In the genomic region with DNA sequence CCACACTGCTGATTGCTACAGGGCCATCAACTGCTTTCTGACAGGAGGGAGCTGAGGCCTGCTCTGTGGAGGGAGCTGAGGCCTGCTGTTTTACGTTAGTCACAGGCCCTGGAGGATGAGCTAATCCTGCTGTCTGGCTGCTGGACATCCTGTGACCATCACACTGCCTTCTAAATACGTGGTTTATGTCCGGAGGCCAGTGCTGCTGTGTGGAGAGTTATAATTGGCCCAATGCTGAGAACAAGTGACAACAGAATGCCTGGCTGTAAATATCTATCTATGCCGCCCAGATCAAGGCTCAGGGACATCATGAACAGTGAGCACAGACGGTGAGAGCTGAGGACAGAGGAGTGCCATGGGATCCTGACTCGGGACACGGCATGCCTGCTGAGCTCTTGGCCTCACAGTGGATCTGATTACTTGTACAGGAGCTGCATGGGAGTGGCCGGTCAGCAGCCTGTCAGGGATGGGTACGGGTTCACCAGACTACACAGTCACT, we compare ENCODE assay signal across 9 mouse cellular contexts. TPM values are rescaled to one million over a fixed set of nuclear protein-coding genes. Genes with fewer than 3 reads are reported as not detected.
DNase-seq lines count a peak whose midpoint lies in the region; ATAC-seq and TF ChIP-seq lines count a peak whose summit lies in the region.
"Had no signal": no experiment of that assay in that cellular context is flagged by ENCODE, and none has a peak within 500 bp of the region (broad histone marks: within the 10 kb centered on the region; RNA-seq: fewer than 3 reads in every experiment).

No protein-coding gene starts in this region.

- no peaks in the 10 kb centered on the region for H3K9me3 ChIP-seq in midbrain, embryonic 14.5 days (ENCODE audit: control insufficient read depth, low read length)
- no peaks in the 10 kb centered on the region for H3K9me3 ChIP-seq in midbrain, postnatal 0 days (ENCODE audit: low read length)
- H3K9me3 ChIP-seq in heart, embryonic 10.5 days = no peaks in the 10 kb centered on the region
- no peaks in the 10 kb centered on the region for H3K9me3 ChIP-seq in stomach, postnatal 0 days (ENCODE audit: control insufficient read depth, low read length)
- no peaks in the 10 kb centered on the region for H3K9me3 ChIP-seq in forebrain, postnatal 0 days (ENCODE audit: low read length)

- TF ChIP-seq CTCF in midbrain, postnatal 0 days (IDR thresholded peaks at IDR 0.05) = no peak
- no peak for TF ChIP-seq CTCF in stomach, postnatal 0 days (IDR thresholded peaks at IDR 0.05; ENCODE audit: low read depth)
- no peak for TF ChIP-seq CTCF in forebrain, postnatal 0 days (IDR thresholded peaks at IDR 0.05; ENCODE audit: low read depth)

- 77% methylated on average over 9 of the region's 9 CpGs for WGBS in midbrain, embryonic 14.5 days
- 69% methylated on average over 9 of the region's 9 CpGs for WGBS in midbrain, postnatal 0 days
- WGBS in heart, embryonic 10.5 days = 55% methylated on average over 9 of the region's 9 CpGs
- WGBS in stomach, postnatal 0 days = 63% methylated on average over 9 of the region's 9 CpGs
- WGBS in forebrain, postnatal 0 days = 88% methylated on average over 9 of the region's 9 CpGs

- peaks cover 6% of the 10 kb centered on the region; the same call in 1 of the 2 replicates for H3K36me3 ChIP-seq in midbrain, embryonic 14.5 days (ENCODE audit: control insufficient read depth, insufficient read depth, low read length)
- H3K36me3 ChIP-seq in midbrain, postnatal 0 days (ENCODE audit: insufficient read depth, low read length) = peaks cover 4% of the 10 kb centered on the region; the same call in 1 of the 2 replicates
- H3K36me3 ChIP-seq in heart, embryonic 10.5 days = peaks cover 15% of the 10 kb centered on the region
- H3K36me3 ChIP-seq in stomach, postnatal 0 days (ENCODE audit: control insufficient read depth, insufficient read depth, low read length) = no peaks in the 10 kb centered on the region
- H3K36me3 ChIP-seq in forebrain, postnatal 0 days (ENCODE audit: insufficient read depth) = peaks cover 8% of the 10 kb centered on the region; the same call in 1 of the 2 replicates

- no peak overlapping the region for H3K4me2 ChIP-seq in midbrain, embryonic 14.5 days (ENCODE audit: low read length)
- no peak overlapping the region for H3K4me2 ChIP-seq in midbrain, postnatal 0 days (ENCODE audit: low read depth, low read length, poor library complexity, severe bottlenecking)
- no peak overlapping the region for H3K4me2 ChIP-seq in stomach, postnatal 0 days (replicated peaks; ENCODE audit: low read depth)
- no peak overlapping the region for H3K4me2 ChIP-seq in forebrain, postnatal 0 days (ENCODE audit: low read depth)

- no peak for ATAC-seq in midbrain, embryonic 14.5 days (ENCODE audit: low FRiP score, low TSS enrichment)
- ATAC-seq in midbrain, postnatal 0 days (ENCODE audit: low FRiP score) = no peak
- peak; percentile 57 for ATAC-seq in stomach, postnatal 0 days (ENCODE audit: low FRiP score, low TSS enrichment)
- ATAC-seq in forebrain, postnatal 0 days = no peak
- ATAC-seq in inflammation-experienced regulatory T-cells, adult 6 months = no peak

- no peaks in the 10 kb centered on the region for H3K27me3 ChIP-seq in midbrain, embryonic 14.5 days (ENCODE audit: control insufficient read depth, insufficient read depth, low read length)
- no peaks in the 10 kb centered on the region for H3K27me3 ChIP-seq in midbrain, postnatal 0 days (ENCODE audit: insufficient read depth, low read length)
- no peaks in the 10 kb centered on the region for H3K27me3 ChIP-seq in heart, embryonic 10.5 days (ENCODE audit: insufficient read depth, poor library complexity, severe bottlenecking)
- no peaks in the 10 kb centered on the region for H3K27me3 ChIP-seq in stomach, postnatal 0 days (ENCODE audit: control insufficient read depth, insufficient read depth, low read length)
- no peaks in the 10 kb centered on the region for H3K27me3 ChIP-seq in forebrain, postnatal 0 days (ENCODE audit: insufficient read depth, low read length)
- H3K27me3 ChIP-seq: CH12.LX had no signal

- H3K9ac ChIP-seq in midbrain, embryonic 14.5 days (replicated peaks; ENCODE audit: low read length) = no peak overlapping the region
- H3K9ac ChIP-seq in midbrain, postnatal 0 days (replicated peaks; ENCODE audit: low read length, poor library complexity, severe bottlenecking) = no peak overlapping the region
- no peak overlapping the region for H3K9ac ChIP-seq in stomach, postnatal 0 days (ENCODE audit: low read length)
- no peak overlapping the region for H3K9ac ChIP-seq in forebrain, postnatal 0 days

- H3K4me3 ChIP-seq in midbrain, embryonic 14.5 days (replicated peaks; ENCODE audit: low read depth, low read length) = no peak overlapping the region
- H3K4me3 ChIP-seq in midbrain, postnatal 0 days (ENCODE audit: low read depth, low read length) = no peak overlapping the region
- no peak overlapping the region for H3K4me3 ChIP-seq in heart, embryonic 10.5 days
- no peak overlapping the region for H3K4me3 ChIP-seq in stomach, postnatal 0 days (ENCODE audit: low read depth, low read length)
- no peak overlapping the region for H3K4me3 ChIP-seq in forebrain, postnatal 0 days (ENCODE audit: low read depth, low read length)

- no peak overlapping the region for H3K27ac ChIP-seq in midbrain, embryonic 14.5 days (replicated peaks; ENCODE audit: low read depth, low read length)
- no peak overlapping the region for H3K27ac ChIP-seq in midbrain, postnatal 0 days (ENCODE audit: low read depth, low read length)
- peak overlapping the region; percentile 37 for H3K27ac ChIP-seq in heart, embryonic 10.5 days
- H3K27ac ChIP-seq in stomach, postnatal 0 days (replicated peaks) = 0 out of 2 replicates have a peak overlapping the region, but pooled peaks have one; percentile 4
- H3K27ac ChIP-seq in forebrain, postnatal 0 days (ENCODE audit: low read depth, low read length) = no peak overlapping the region

- no peak for TF ChIP-seq EP300 in stomach, postnatal 0 days (optimal IDR thresholded peaks at IDR 0.05)

- H3K4me1 ChIP-seq in midbrain, embryonic 14.5 days (ENCODE audit: control insufficient read depth, insufficient read depth, low read length) = no peaks in the 10 kb centered on the region
- no peaks in the 10 kb centered on the region for H3K4me1 ChIP-seq in midbrain, postnatal 0 days (ENCODE audit: insufficient read depth, low read length)
- H3K4me1 ChIP-seq in heart, embryonic 10.5 days = peaks cover 10% of the 10 kb centered on the region
- no peaks in the 10 kb centered on the region for H3K4me1 ChIP-seq in stomach, postnatal 0 days (replicated peaks; ENCODE audit: control insufficient read depth, insufficient read depth)
- no peaks in the 10 kb centered on the region for H3K4me1 ChIP-seq in forebrain, postnatal 0 days (ENCODE audit: insufficient read depth)

- DNase-seq in embryo, embryonic 10.5 days (ENCODE audit: low spot score) = peak; percentile 15
- DNase-seq in embryo, embryonic 10 days (ENCODE audit: low spot score) = no peak
- peak; percentile 6 for DNase-seq in midbrain, embryonic 14.5 days
- DNase-seq in midbrain, postnatal 0 days (ENCODE audit: low spot score) = no peak
- DNase-seq in heart, embryonic 10.5 days (ENCODE audit: low spot score) = no peak
- DNase-seq in stomach, postnatal 0 days (ENCODE audit: low spot score) = no peak
- no peak for DNase-seq in forebrain, postnatal 0 days

RNA-seq across cellular contexts. Expression of a gene that starts 34.4 kb away (rescaled TPM):
- 29.7 and 33.7 TPM in 2 replicates for polyA plus RNA-seq in midbrain, embryonic 14.5 days (2014; fragmentation: Nextera tagmentation; extraction: Ambion mirVana)
- total RNA-seq in midbrain, postnatal 0 days (2014; rRNA removed) = 30.6 and 30.9 TPM in 2 replicates
- 29.7 and 37.2 TPM in 2 replicates for polyA plus RNA-seq in midbrain, postnatal 0 days (2015; fragmentation: Nextera tagmentation; extraction: Ambion mirVana)
- 104 and 109 TPM in 2 replicates for polyA plus RNA-seq in heart, embryonic 10.5 days (2016; fragmentation: Nextera tagmentation; extraction: Ambion mirVana)
- polyA plus RNA-seq in stomach, postnatal 0 days (2015; fragmentation: Nextera tagmentation; extraction: Ambion mirVana) = 72.0 and 72.4 TPM in 2 replicates
- 21.2 and 24.9 TPM in 2 replicates for total RNA-seq in forebrain, postnatal 0 days (2014; rRNA removed)
- polyA plus RNA-seq in forebrain, postnatal 0 days (2015; fragmentation: Nextera tagmentation; extraction: Ambion mirVana) = 27.3 and 29.5 TPM in 2 replicates
- 1 to 10 TPM; 3.5 to 6.8 (median 4.5) TPM for polyA plus RNA-seq in inflammation-experienced regulatory T-cells, adult 6 months (2017; shearing (Covaris generic))

RNA-seq across cellular contexts. Expression of a gene that starts 34.7 kb away (rescaled TPM):
- 2.3 and 3.2 TPM in 2 replicates for polyA plus RNA-seq in midbrain, embryonic 14.5 days (2014; fragmentation: Nextera tagmentation; extraction: Ambion mirVana)
- 4.1 and 5.4 TPM in 2 replicates for total RNA-seq in midbrain, postnatal 0 days (2014; rRNA removed)
- 1.7 and 2.5 TPM in 2 replicates for polyA plus RNA-seq in midbrain, postnatal 0 days (2015; fragmentation: Nextera tagmentation; extraction: Ambion mirVana)
- 10.5 and 13.8 TPM in 2 replicates for polyA plus RNA-seq in heart, embryonic 10.5 days (2016; fragmentation: Nextera tagmentation; extraction: Ambion mirVana)
- 1.8 and 3.2 TPM in 2 replicates for polyA plus RNA-seq in stomach, postnatal 0 days (2015; fragmentation: Nextera tagmentation; extraction: Ambion mirVana)
- 2.5 and 7.2 TPM in 2 replicates for total RNA-seq in forebrain, postnatal 0 days (2014; rRNA removed)
- polyA plus RNA-seq in forebrain, postnatal 0 days (2015; fragmentation: Nextera tagmentation; extraction: Ambion mirVana) = 1.8 and 3.5 TPM in 2 replicates
- polyA plus RNA-seq in inflammation-experienced regulatory T-cells, adult 6 months (2017; shearing (Covaris generic)) = 1 to 10 TPM; 2.8 to 5.2 (median 4.1) TPM

RNA-seq across cellular contexts. Expression of a gene that starts 59.6 kb away (rescaled TPM):
- 36.2 and 38.1 TPM in 2 replicates for polyA plus RNA-seq in midbrain, embryonic 14.5 days (2014; fragmentation: Nextera tagmentation; extraction: Ambion mirVana)
- total RNA-seq in midbrain, postnatal 0 days (2014; rRNA removed) = 58.5 and 79.3 TPM in 2 replicates
- 38.5 and 47.0 TPM in 2 replicates for polyA plus RNA-seq in midbrain, postnatal 0 days (2015; fragmentation: Nextera tagmentation; extraction: Ambion mirVana)
- 13.6 and 16.8 TPM in 2 replicates for polyA plus RNA-seq in heart, embryonic 10.5 days (2016; fragmentation: Nextera tagmentation; extraction: Ambion mirVana)
- polyA plus RNA-seq in stomach, postnatal 0 days (2015; fragmentation: Nextera tagmentation; extraction: Ambion mirVana) = 18.9 and 21.5 TPM in 2 replicates
- 47.1 and 53.8 TPM in 2 replicates for total RNA-seq in forebrain, postnatal 0 days (2014; rRNA removed)
- 31.7 and 37.6 TPM in 2 replicates for polyA plus RNA-seq in forebrain, postnatal 0 days (2015; fragmentation: Nextera tagmentation; extraction: Ambion mirVana)
- 10 to 100 TPM in 1 of 3 experiments, 1 to 10 TPM in 2; 4.1 to 12.6 (median 8.6) TPM for polyA plus RNA-seq in inflammation-experienced regulatory T-cells, adult 6 months (2017; shearing (Covaris generic))

Comparison
In these comparisons a context has a peak if more than half of its experiments do, and no peak if none do; other contexts are left out.
1. DNase-seq: peak in embryo, embryonic 10.5 days (single experiment) and midbrain, embryonic 14.5 days (single experiment); none in embryo, embryonic 10 days (single experiment), midbrain, postnatal 0 days (single experiment), heart, embryonic 10.5 days (single experiment), stomach, postnatal 0 days (single experiment) and forebrain, postnatal 0 days (single experiment).
2. H3K27ac ChIP-seq: peak in heart, embryonic 10.5 days (single experiment) and stomach, postnatal 0 days (single experiment); none in midbrain, embryonic 14.5 days (single experiment), midbrain, postnatal 0 days (single experiment) and forebrain, postnatal 0 days (single experiment).